Mouse (Mus musculus) ES-E14 (cell line): Measurements from ENCODE around the gene Pde2a. TPM values are rescaled to one million over a fixed set of nuclear protein-coding genes. Genes with fewer than 3 reads are reported as not detected.
"Not testable (repeated sequence)": the region's sequence is repeated elsewhere in the genome, so short reads cannot be mapped to it uniquely, and the experiment has no call there.

ENCODE experiments used
- DNase-seq: peaks from one replicate; pipeline ENCODE4 v3.0.0-alpha.2; 2013; ENCODE audit warnings: low read depth, low spot score
- H3K27ac ChIP-seq: 2 replicates; pipeline ENCODE4 v1.5.1; 2012; ENCODE audit warnings: low read depth, mild to moderate bottlenecking, low read length, moderate library complexity, mixed read lengths; ENCODE audit not compliant: poor library complexity, insufficient read depth, severe bottlenecking
- H3K36me3 ChIP-seq: 2 replicates; pipeline ENCODE4 v1.6.1; 2012; ENCODE audit warnings: mild to moderate bottlenecking, low read length, moderate library complexity, mixed read lengths; ENCODE audit not compliant: control insufficient read depth, poor library complexity, insufficient read depth, severe bottlenecking
- H3K4me1 ChIP-seq, 2 experiments: fragments of 150-350 bp in 1 of 2; sonication (generic) in 1 of 2; 2 replicates each; pipeline ENCODE4 v1.6.1; 2012; ENCODE audit warnings: low read length in 2 of 2, mild to moderate bottlenecking in 1 of 2, mixed read lengths in 1 of 2; ENCODE audit not compliant: control insufficient read depth in 2 of 2, insufficient read depth in 2 of 2, poor library complexity in 1 of 2
- H3K4me3 ChIP-seq, 2 experiments: fragments of 150-350 bp in 1 of 2; sonication (generic) in 1 of 2; 2 replicates each; pipeline ENCODE4 v1.5.1; 2012; ENCODE audit warnings: low read length in 2 of 2, low read depth in 1 of 2, mild to moderate bottlenecking in 1 of 2, mixed read lengths in 1 of 2; ENCODE audit not compliant: insufficient read depth in 1 of 2, poor library complexity in 1 of 2, severe bottlenecking in 1 of 2
- H3K9ac ChIP-seq: 2 replicates; pipeline ENCODE4 v1.6.1; 2012; ENCODE audit warnings: low read depth, mild to moderate bottlenecking, low read length, mixed read lengths; ENCODE audit not compliant: poor library complexity, insufficient read depth, severe bottlenecking
- H3K9me3 ChIP-seq: fragments of 150-350 bp; sonication (generic); 2 replicates; pipeline ENCODE4 v1.6.1; 2012; ENCODE audit warnings: low read depth, mild to moderate bottlenecking, low read length; ENCODE audit not compliant: control insufficient read depth, insufficient read depth
- CHD2 ChIP-seq: IDR thresholded peaks from 2 replicates; pipeline ENCODE4 v1.6.1; 2014; ENCODE audit warnings: mild to moderate bottlenecking, low read depth, low read length, inconsistent platforms
- HCFC1 ChIP-seq: IDR thresholded peaks from 2 replicates; pipeline ENCODE4 v1.6.1; 2012; ENCODE audit warnings: low read length, inconsistent platforms, borderline replicate concordance; ENCODE audit not compliant: insufficient read depth
- MAFK ChIP-seq: IDR thresholded peaks from 2 replicates; pipeline ENCODE4 v1.6.1; 2014; ENCODE audit warnings: mild to moderate bottlenecking, low read depth, low read length, inconsistent platforms; ENCODE audit not compliant: insufficient read depth
- ZC3H11A ChIP-seq: IDR thresholded peaks from 2 replicates; pipeline ENCODE4 v1.6.1; 2012; ENCODE audit warnings: low read depth, mild to moderate bottlenecking, inconsistent platforms, low read length, borderline replicate concordance
- ZNF384 ChIP-seq: IDR thresholded peaks from 2 replicates; pipeline ENCODE4 v1.6.1; 2012; ENCODE audit warnings: low read depth, low read length, inconsistent platforms
- in situ Hi-C, 2 experiments: fragments of 600-800 bp; cut with MboI; formaldehyde crosslinking; loops; one replicate each; pipeline ENCODE4 v1.15.1; 2025; ENCODE audit warnings: low sequenced_read_pairs in 2 of 2, inconsistent platforms in 1 of 2; ENCODE audit not compliant: unreplicated experiment in 2 of 2
- total RNA-seq: library from RNA; depleted of rRNA; stranded (reverse); fragments of 300-350 nt; gene quantifications from 2 replicates; pipeline ENCODE4 v1.2.3, GENCODE M21; 2012; rRNA removed

The Pde2a gene
- total RNA-seq, 1 experiment, result 6.2 TPM

- H3K4me3 ChIP-seq, result no peak overlapping the region
- H3K4me1 ChIP-seq, result no peaks in the 10 kb centered on the region
- no peak for DNase-seq
- H3K27ac ChIP-seq, result no peak overlapping the region
- in situ Hi-C loops, result no loop called here
- TF ChIP-seq MAFK, result no peak
- no peak for TF ChIP-seq CHD2
- no peak for TF ChIP-seq ZNF384
- TF ChIP-seq ZC3H11A, result no peak
- TF ChIP-seq HCFC1, result no peak
- H3K9ac ChIP-seq, result no peak overlapping the region
- no peaks in the 10 kb centered on the region for H3K9me3 ChIP-seq
- H3K36me3 ChIP-seq, result no peaks in the 10 kb centered on the region
Measured at GRCm38 (mm10) chr7:101551530-101551929, 130.0 kb downstream of the Pde2a start.

DNA sequence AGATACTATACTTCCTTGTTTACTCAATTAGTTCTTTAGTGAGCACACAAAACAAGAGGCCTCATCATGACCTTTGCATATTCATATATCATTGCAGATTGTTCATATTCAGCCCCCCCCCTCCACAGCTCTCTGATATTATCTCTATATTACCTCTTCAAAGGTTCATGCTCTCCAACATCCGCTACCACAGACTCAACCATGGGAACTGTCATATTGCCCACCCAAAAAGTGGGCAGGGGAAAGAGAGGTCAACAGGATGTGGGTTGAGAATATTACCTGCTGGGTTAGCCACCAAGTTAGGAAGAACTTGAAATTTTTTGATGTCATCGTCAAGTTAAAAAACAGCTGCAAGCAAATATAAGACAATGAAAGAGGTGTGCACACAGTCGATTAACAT lies 134.0 kb downstream of the Pde2a start:
- H3K4me1 ChIP-seq, H3K36me3 ChIP-seq, H3K9me3 ChIP-seq, H3K27ac ChIP-seq, H3K9ac ChIP-seq, in situ Hi-C loops, DNase-seq, H3K4me3 ChIP-seq: not testable (repeated sequence)

DNA sequence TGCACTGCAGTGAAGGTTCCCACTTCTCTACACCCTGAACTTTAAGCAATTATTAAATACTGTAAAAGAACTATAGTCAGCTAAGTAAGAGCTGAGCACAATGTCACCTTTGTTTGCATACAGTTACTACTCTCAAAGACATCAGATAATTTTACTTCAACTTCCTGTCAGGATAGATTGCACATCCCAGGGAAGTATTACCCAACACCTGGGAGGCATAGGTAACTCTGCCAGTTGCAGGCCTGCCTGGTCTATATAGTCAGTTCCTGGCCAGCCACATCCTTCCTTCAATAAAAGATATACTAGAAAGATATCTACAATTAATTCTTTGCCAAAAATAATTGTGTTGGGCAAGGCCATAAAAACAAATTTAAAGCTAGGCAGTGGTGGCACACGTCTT lies 135.9 kb downstream of the Pde2a start:
- in situ Hi-C loops, result no loop called here
- no peaks in the 10 kb centered on the region for H3K9me3 ChIP-seq

DNA sequence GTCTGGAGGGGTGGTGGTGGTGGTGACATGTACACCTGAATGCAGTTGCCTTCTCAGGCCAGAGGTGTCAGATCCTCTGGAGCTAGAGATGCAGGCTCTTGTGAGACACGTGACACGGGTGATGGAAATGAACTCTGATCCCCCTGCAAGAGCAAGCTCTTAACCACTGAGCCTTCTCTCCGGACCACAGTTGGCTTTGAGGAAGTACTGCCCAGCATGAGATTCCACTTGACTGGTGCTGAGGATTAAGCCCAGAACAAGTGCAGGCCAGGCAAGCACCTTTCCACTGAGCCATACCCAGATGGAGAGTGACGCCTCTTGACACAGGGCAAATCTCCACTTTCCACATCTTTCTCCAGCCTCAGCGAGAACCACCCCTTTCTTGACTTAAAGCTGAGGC lies 137.9 kb downstream of the Pde2a start:
- not testable (repeated sequence) for H3K4me3 ChIP-seq, DNase-seq, H3K9ac ChIP-seq

More for the DNA sequence above, 135.9 kb downstream of the Pde2a start:
- Histone ChIP-seq H3K27ac (no peak overlapping the region), H3K36me3 (no peaks in the 10 kb centered on the region), H3K4me1 (no peaks in the 10 kb centered on the region), H3K9ac (no peak overlapping the region), H3K4me3 (no peak overlapping the region)
- no peak for TF ChIP-seq MAFK
- no peak for TF ChIP-seq HCFC1
- no peak for TF ChIP-seq ZC3H11A
- no peak for TF ChIP-seq ZNF384
- no peak for TF ChIP-seq CHD2
- DNase-seq, result no peak

More for the DNA sequence above, 137.9 kb downstream of the Pde2a start:
- in situ Hi-C loops, H3K36me3 ChIP-seq, H3K27ac ChIP-seq, H3K9me3 ChIP-seq, H3K4me1 ChIP-seq: not testable (repeated sequence)

Other genes with a start within 250 kb of the Pde2a start
- gene Atg16l2, start 119.4 kb upstream of the Pde2a start, total RNA-seq, result 24.2 and 37.7 TPM in 2 replicates
- gene Stard10, start 104.6 kb upstream of the Pde2a start, total RNA-seq, result 15.2 and 15.4 TPM in 2 replicates
- 32.1 and 32.2 TPM in 2 replicates for gene Arap1, start 73.6 kb upstream of the Pde2a start, total RNA-seq
- not detected in 2 replicates for gene Gm45837, start 10.8 kb upstream of the Pde2a start, total RNA-seq
- not detected in 2 replicates for gene Art2b, start 163.9 kb downstream of the Pde2a start, total RNA-seq
- 197 and 338 TPM in 2 replicates for gene Clpb, start 241.9 kb downstream of the Pde2a start, total RNA-seq